Mouse (Mus musculus) left cerebral cortex, adult 2 months (tissue): Measurements from ENCODE around the gene Glrx3. TPM values are rescaled to one million over a fixed set of nuclear protein-coding genes. Genes with fewer than 3 reads are reported as not detected.
A peak's percentile ranks its signal among the peaks of the same experiment; 100 is the strongest.

Experiments
- DNase-seq, 2 experiments: peaks; one replicate each; pipeline ENCODE4 v3.0.0; 2021 to 2022; ENCODE audit warnings: low spot score in 2 of 2, mixed read lengths in 1 of 2; ENCODE audit errors: extremely low spot score in 1 of 2
- H3K27ac ChIP-seq: fragments of 200-600 bp; 2 replicates; pipeline ENCODE4 v1.8.1; 2022
- H3K4me3 ChIP-seq: fragments of 200-600 bp; 2 replicates; pipeline ENCODE4 v1.8.1; 2022
- CTCF ChIP-seq: fragments of 200-600 bp; IDR thresholded peaks from 2 replicates; pipeline ENCODE4 v1.8.1; 2022; ENCODE audit warnings: antibody characterized with exemption, mild to moderate bottlenecking, moderate library complexity
- intact Hi-C: fragments of 180-260 bp; cut with DNase I; formaldehyde crosslinking; loops from one replicate; pipeline ENCODE4 v1.15.1; 2025
- total RNA-seq, 2 experiments: library from RNA; stranded (reverse); gene quantifications; 2 replicates each; pipeline ENCODE4 v1.2.3; 2021

The Glrx3 gene
- total RNA-seq, 2 experiments from 2014 or later: 97.6 to 99.2 TPM

- H3K4me3 ChIP-seq: peak overlapping the region; percentile 30; the same call in 1 of the 2 replicates
- intact Hi-C loops: loop anchor here (1.0 to 10.0 kb wide), 8 partner anchors 72 to 1644 kb away; no protein-coding TSS in a partner anchor
- no peak overlapping the region for H3K27ac ChIP-seq
- no peak for DNase-seq
- no peak for TF ChIP-seq CTCF
These were observed 41.2 kb downstream of the Glrx3 start for GRCm38 (mm10) chr7:137478621-137478982.

DNA sequence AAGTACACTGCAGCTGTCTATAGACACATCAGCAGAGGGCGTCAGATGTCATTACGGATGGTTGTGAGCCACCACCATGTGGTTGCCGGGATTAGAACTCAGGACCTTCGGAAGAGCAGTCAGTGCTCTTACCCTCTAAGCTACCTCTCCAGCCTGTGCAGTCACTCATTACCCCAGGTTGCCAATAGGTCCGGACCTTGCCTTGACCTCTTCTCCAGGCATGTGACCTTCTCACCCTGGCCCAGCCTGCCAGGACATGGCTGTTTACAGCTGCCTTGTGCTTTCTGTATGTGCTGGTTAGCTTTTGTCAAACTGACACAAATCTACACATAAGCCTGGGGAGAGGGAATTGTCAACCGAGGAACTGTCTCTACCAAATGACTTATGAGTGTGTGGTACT, 43.4 kb downstream of the Glrx3 start:
- no peak overlapping the region for H3K4me3 ChIP-seq
- intact Hi-C loops: no loop called here
- no peak overlapping the region for H3K27ac ChIP-seq
- TF ChIP-seq CTCF: no peak
- no peak for DNase-seq

GRCm38 (mm10) chr7:137483987-137484386, 46.6 kb downstream of the Glrx3 start:
- Histone ChIP-seq H3K27ac (no peak overlapping the region), H3K4me3 (no peak overlapping the region)
- no peak for DNase-seq
- intact Hi-C loops: no loop called here
- TF ChIP-seq CTCF: no peak

DNA sequence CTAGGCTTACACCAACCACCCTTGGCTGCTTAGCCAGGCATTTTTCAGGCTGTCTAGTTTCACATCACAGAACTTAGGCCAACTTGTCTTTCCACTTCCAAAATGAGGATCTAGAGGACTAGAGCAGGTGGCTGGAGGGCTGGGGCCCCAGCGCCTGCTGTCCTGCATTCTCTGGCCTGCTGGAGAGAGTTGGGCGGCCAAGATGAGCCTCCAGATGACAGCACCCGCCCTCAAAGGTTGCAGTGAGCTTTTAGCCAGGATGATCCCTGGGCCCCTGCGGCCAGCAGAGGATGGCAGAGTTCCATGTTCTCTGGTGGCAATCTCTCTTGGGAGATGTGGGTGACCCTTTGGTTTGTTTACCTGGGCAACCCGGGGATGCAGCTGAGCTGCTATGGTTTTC, 51.0 kb downstream of the Glrx3 start:
- DNase-seq: no peak
- Histone ChIP-seq H3K4me3 (no peak overlapping the region), H3K27ac (no peak overlapping the region)
- intact Hi-C loops: no loop called here
- no peak for TF ChIP-seq CTCF

GRCm38 (mm10) chr7:137490711-137491110, 53.3 kb downstream of the Glrx3 start:
- intact Hi-C loops: no loop called here
- TF ChIP-seq CTCF: no peak
- DNase-seq: no peak
- Histone ChIP-seq H3K4me3 (no peak overlapping the region), H3K27ac (no peak overlapping the region)

DNA sequence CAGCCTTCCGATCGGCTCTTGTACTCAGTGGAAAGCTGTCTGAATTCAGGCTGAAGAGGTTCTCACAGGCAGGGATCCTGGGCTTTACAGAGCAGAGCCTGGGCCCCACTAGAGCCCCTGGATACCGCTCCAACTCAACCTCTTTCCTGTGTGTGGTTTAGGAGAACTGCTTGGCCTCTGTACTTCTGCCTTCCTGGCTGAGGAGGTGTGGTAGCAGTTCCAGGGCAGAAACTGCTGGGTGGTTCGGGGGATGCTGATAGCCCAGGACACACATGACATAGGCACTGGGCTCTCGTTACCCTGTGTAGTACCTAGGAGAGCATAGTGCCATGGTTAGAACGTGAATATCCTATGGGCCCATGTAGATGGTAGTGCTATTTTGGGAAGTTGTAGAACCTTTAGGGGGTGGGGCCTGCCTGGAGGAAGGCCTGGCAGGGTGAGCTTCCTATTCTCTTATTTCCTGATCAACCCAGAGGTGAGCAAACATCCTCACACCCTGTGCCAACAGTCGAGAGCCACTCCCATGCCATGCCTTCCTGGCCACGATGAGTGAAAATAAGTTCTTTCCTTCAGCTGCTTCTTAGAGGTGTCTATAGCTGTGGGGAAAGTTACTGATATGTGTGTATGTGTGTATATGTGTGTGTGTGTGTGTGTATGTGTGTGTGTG, 55.0 kb downstream of the Glrx3 start:
- intact Hi-C loops: no loop called here
- no peak for DNase-seq
- TF ChIP-seq CTCF: no peak

GRCm38 (mm10) chr7:137498736-137499135, 61.3 kb downstream of the Glrx3 start:
- no peak for TF ChIP-seq CTCF
- Histone ChIP-seq H3K4me3 (no peak overlapping the region), H3K27ac (no peak overlapping the region)
- intact Hi-C loops: no loop called here
- DNase-seq: no peak

More for the DNA sequence above, 55.0 kb downstream of the Glrx3 start:
- Histone ChIP-seq H3K4me3 (no peak overlapping the region), H3K27ac (no peak overlapping the region)

DNA sequence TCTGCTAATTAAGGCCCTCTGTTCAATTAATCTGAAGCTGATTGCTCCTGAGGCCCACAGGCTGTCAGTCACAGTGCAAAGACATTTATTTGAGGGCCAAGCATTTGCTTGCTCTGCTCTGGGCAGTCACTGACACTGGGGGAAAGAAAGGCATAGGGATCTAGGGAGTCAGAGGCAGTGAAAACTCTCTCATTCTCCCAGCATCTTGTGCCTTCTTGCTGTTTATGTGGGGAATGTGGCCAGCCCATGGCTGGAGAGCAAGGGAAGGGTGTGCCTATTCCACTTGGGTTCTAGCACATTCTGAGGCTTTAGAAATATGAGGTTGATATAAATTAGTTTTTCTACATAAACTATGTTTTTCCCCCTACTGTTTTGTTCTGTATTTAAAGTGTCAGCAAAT, 80.2 kb downstream of the Glrx3 start:
- intact Hi-C loops: no loop called here

GRCm38 (mm10) chr7:137518028-137518576, 80.7 kb downstream of the Glrx3 start:
- TF ChIP-seq CTCF: no peak
- intact Hi-C loops: no loop called here

More for the DNA sequence above, 80.2 kb downstream of the Glrx3 start:
- TF ChIP-seq CTCF: no peak
- H3K27ac ChIP-seq: no peak overlapping the region
- H3K4me3 ChIP-seq: no peak overlapping the region
- no peak for DNase-seq

More at GRCm38 (mm10) chr7:137518028-137518576, 80.7 kb downstream of the Glrx3 start:
- DNase-seq: no peak
- Histone ChIP-seq H3K4me3 (no peak overlapping the region), H3K27ac (no peak overlapping the region)

Other genes starting within 250 kb of the Glrx3 start
- under 1 TPM; 0.20 to 0.35 TPM for gene Ebf3, start 123.2 kb upstream of the Glrx3 start, total RNA-seq
- 1 to 10 TPM; 3.9 to 4.3 TPM for gene 9430038I01Rik, start 26.9 kb upstream of the Glrx3 start, total RNA-seq